Mouse (Mus musculus) liver, embryonic 14.5 days (tissue): ENCODE measurements around the gene H60b. TPM values are rescaled to one million over a fixed set of nuclear protein-coding genes. Genes with fewer than 3 reads are reported as not detected.
"Not testable (repeated sequence)": the region's sequence is repeated elsewhere in the genome, so short reads cannot be mapped to it uniquely, and the experiment has no call there.

Experiments
- ATAC-seq: fragments of 200-750 bp; cut with Nextera tagmentation; 2 replicates; pipeline ENCODE4 v1.8.0; 2017; ENCODE audit warnings: moderate number of reproducible peaks, mild to moderate bottlenecking, moderate library complexity; ENCODE audit not compliant: insufficient read depth
- DNase-seq, 3 experiments: peaks; one replicate each; pipeline ENCODE4 v3.0.0-alpha.2; 2012 to 2013; ENCODE audit warnings: low read depth in 3 of 3, low spot score in 3 of 3
- H3K27ac ChIP-seq: fragments of 300-500 bp; sonication (generic); 2 replicates; pipeline ENCODE4 v1.5.1; 2014; ENCODE audit warnings: moderate library complexity, mild to moderate bottlenecking, control low read depth, inconsistent platforms
- H3K27me3 ChIP-seq: fragments of 300-500 bp; sonication (generic); 2 replicates; pipeline ENCODE4 v1.6.1; 2014; ENCODE audit warnings: mild to moderate bottlenecking, low read length, moderate library complexity; ENCODE audit not compliant: control insufficient read depth, insufficient read depth
- H3K36me3 ChIP-seq: fragments of 300-500 bp; sonication (generic); replicated peaks from 2 replicates; pipeline ENCODE4 v1.6.1; 2014; ENCODE audit warnings: low read depth; ENCODE audit not compliant: control insufficient read depth, insufficient read depth
- H3K4me1 ChIP-seq, 2 experiments: fragments of 200-500 bp in 1 of 2; fragments of 300-500 bp in 1 of 2; sonication (generic) in 1 of 2; replicated peaks; 2 replicates each; pipeline ENCODE4 v1.6.1; 2012 to 2014; ENCODE audit warnings: antibody characterized with exemption in 1 of 2, inconsistent platforms in 1 of 2, low read length in 1 of 2; ENCODE audit not compliant: control insufficient read depth in 2 of 2, insufficient read depth in 2 of 2
- H3K4me2 ChIP-seq: fragments of 300-500 bp; sonication (generic); 2 replicates; pipeline ENCODE4 v1.6.1; 2014; ENCODE audit warnings: low read depth, mild to moderate bottlenecking, control low read depth, moderate library complexity
- H3K4me3 ChIP-seq, 2 experiments: fragments of 200-500 bp in 1 of 2; fragments of 300-500 bp in 1 of 2; sonication (generic) in 1 of 2; 2 replicates each; pipeline ENCODE4 v1.5.1; 2012 to 2014; ENCODE audit warnings: low read depth in 2 of 2, low read length in 2 of 2, mild to moderate bottlenecking in 2 of 2, control low read depth in 1 of 2, inconsistent platforms in 1 of 2, moderate library complexity in 1 of 2; ENCODE audit not compliant: insufficient read depth in 1 of 2
- H3K9ac ChIP-seq: fragments of 300-500 bp; sonication (generic); replicated peaks from 2 replicates; pipeline ENCODE4 v1.6.1; 2014; ENCODE audit warnings: mild to moderate bottlenecking, control low read depth, moderate library complexity
- H3K9me3 ChIP-seq: fragments of 300-500 bp; sonication (generic); 2 replicates; pipeline ENCODE4 v1.6.1; 2016; ENCODE audit warnings: low read length, mixed read lengths; ENCODE audit not compliant: control insufficient read depth
- CTCF ChIP-seq: IDR thresholded peaks from 2 replicates; pipeline ENCODE4 v1.5.1; 2016; ENCODE audit warnings: antibody characterized with exemption, low read depth, control low read depth
- EP300 ChIP-seq: IDR thresholded peaks from 2 replicates; pipeline ENCODE4 v1.6.1; 2016; ENCODE audit warnings: antibody characterized with exemption, low read depth
- WGBS: fragments of 180-500 bp; shearing (Covaris S2); extraction: QIAGEN DNeasy Blood & Tissue Kit; methylation state at CpG from one replicate; pipeline ENCODE4 v1.1.7; 2014; ENCODE audit not compliant: insufficient replicate concordance; 5-methylcytosine and 5-hydroxymethylcytosine counted together
- polyA plus RNA-seq, 2 experiments: library from polyadenylated mRNA; depleted of rRNA in 1 of 2; stranded (reverse) in 1 of 2; unstranded in 1 of 2; fragments of >200 nt; fragmentation: Nextera tagmentation in 1 of 2; extraction: Ambion mirVana in 1 of 2; gene quantifications; 2 replicates each; pipeline versions ENCODE4 v1.2.1 to v1.2.3; 2012 to 2014

Gene H60b
- polyA plus RNA-seq, 2 experiments = 0.10 TPM; not detected in 1

DNA sequence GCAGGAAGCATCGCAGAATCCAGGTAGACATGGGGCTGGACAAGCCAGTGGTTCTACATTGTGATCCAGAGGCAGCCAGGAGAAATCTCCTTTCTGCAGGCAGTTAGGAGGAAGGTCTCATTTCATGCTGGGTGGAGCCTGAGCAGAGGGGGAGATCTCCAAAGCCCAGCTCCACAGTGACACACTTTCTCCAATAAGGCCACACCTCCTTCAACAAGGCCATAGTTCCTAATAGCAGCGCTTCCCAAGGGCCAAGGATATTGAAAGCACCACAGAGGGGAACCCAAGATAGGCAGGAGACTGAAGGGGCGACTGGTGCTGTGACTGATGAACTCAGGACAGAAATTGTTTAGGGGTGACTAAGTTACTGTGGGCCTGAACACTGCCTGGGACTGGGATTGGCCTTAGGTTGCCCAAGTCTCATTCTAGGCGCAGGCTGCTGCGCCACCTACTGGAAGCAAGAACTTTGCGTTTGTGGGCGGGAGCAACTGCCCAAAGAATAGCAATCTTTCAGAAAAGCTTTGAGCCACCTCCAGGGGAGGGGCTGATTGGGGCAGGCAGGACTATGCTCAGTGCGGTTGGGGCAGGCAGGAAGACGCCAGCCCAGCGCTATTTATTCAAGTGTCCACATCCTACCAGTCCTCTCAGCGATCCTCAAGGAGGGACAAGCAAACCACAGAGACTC lies 53.8 kb downstream of the H60b start:
- not testable (repeated sequence) for H3K4me1 ChIP-seq, ATAC-seq, H3K4me3 ChIP-seq, H3K36me3 ChIP-seq, DNase-seq, H3K27ac ChIP-seq, H3K4me2 ChIP-seq, H3K9me3 ChIP-seq, H3K27me3 ChIP-seq, H3K9ac ChIP-seq
- peak; percentile 61 for TF ChIP-seq CTCF
- WGBS = 0% methylated on average over 7 of the region's 11 CpGs

DNA sequence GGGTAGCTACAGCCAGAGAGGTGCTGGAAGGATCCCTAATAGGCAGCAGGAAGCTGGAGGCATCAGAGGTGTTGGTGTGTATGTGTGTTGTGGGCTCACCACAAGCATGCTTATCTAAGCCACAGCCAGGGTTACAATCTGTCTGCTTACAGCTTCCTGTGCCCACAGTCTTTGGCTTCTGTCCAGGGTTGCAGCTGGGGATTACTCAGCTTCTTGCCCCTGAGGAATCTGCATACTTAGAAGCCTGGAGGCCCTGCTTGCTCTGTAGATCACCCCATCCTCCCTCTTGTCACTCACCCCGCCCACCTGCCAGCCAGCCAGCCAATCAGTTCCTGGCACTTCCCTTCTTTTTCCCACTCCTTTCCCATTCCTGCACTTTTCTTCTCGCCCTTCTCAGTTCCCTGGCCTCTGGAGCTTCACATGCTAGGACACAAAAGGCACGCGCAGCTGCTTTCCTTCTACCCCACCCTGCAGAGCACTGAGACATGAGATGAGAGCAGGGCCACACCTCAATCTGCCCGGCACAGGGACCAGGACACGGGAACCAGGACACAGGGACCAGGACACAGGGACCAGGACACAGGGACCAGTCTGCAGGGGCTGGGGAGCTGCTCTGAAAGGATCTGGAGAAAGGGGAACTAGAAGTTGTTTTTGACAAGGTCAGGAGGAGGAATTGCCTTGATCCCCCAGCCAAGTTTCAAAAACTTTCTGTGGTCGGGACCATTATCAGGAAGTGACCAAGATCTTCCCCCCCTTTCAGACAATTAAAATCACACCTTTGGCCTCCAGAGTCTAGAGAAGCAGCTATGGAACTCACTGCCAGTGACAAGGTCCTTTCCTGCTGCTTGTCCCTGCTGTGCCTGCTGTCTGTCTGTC lies 65.3 kb downstream of the H60b start:
- not testable (repeated sequence) for H3K27me3 ChIP-seq, H3K9me3 ChIP-seq, DNase-seq, H3K9ac ChIP-seq, H3K36me3 ChIP-seq, H3K4me1 ChIP-seq, H3K27ac ChIP-seq, H3K4me3 ChIP-seq, H3K4me2 ChIP-seq, ATAC-seq
- 20% methylated on average over 1 of the region's 7 CpGs for WGBS

DNA sequence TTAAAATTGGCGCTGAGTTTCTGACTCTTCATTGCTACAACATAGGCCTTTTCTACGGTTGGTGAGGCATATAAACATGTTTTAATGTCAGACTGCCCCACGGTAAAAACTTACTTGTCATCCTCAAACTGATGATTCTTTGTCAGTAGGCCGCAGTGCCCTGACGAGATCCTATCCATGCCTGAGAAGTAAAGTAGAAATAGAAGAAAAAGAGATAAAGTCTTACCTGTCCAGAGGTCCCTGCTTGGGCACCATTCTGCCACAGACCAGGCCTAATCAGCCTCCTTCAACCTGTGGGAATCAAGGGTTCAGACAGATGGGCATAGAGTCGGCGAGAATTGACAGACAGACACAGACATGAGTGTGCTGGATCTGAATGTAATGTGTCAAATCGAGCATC lies 106.7 kb downstream of the H60b start:
- DNase-seq (no peak), ATAC-seq (no peak)
- Histone ChIP-seq H3K27me3 (no peaks in the 10 kb centered on the region), H3K4me2 (no peak overlapping the region), H3K9me3 (no peaks in the 10 kb centered on the region), H3K4me3 (no peak overlapping the region), H3K27ac (no peak overlapping the region), H3K4me1 (no peaks in the 10 kb centered on the region), H3K36me3 (no peaks in the 10 kb centered on the region), H3K9ac (no peak overlapping the region)
- no peak for TF ChIP-seq EP300
- no peak for TF ChIP-seq CTCF
- WGBS = 64% methylated on average over 8 of the region's 8 CpGs

DNA sequence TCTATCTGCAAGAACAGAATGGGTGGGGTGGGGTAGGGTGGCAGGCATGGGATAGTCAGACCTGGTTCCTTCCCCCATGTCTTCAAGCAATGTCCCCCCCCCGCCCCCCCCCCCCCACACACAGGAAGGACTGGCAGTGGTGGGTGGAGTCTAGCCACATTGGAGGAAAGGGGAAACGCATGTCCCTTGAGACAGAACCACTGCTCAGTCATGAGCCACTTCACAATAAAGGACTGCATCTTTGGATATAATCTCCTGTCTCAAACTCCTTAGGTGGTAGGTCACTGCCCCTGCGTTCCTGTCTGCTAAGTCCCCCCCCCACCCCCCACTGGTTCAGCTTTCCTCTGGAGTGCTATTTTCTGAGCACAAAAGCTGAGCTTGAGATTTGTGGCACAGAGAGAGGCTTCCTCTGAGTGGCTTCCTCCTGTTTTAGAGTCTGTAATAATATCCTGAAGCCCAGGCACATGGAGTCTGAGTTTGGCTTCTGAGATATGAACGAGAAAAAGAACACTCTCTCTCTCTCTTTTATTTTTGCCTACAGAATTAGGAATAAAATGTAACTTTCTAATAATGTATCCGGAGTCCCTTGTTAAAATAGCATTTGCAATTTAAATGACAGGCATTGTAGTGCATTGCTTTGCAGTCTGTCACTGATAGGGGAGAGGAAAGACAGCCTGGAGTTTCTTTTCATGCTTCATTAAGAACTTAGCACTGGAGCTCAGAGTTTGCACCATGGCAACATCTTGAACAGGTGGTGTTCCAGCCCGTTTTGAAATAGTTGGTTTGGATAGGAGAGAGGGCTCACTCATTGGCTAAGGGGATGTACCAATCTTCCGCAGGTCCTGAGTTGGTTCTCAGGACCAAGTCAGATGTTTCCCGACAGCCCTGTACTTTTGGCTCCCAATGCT lies 112.7 kb downstream of the H60b start:
- H3K4me1 ChIP-seq, H3K9me3 ChIP-seq, H3K4me3 ChIP-seq, H3K27ac ChIP-seq, H3K27me3 ChIP-seq, H3K36me3 ChIP-seq, ATAC-seq, H3K4me2 ChIP-seq, H3K9ac ChIP-seq, DNase-seq: not testable (repeated sequence)
- 35% methylated on average over 6 of the region's 8 CpGs for WGBS

DNA sequence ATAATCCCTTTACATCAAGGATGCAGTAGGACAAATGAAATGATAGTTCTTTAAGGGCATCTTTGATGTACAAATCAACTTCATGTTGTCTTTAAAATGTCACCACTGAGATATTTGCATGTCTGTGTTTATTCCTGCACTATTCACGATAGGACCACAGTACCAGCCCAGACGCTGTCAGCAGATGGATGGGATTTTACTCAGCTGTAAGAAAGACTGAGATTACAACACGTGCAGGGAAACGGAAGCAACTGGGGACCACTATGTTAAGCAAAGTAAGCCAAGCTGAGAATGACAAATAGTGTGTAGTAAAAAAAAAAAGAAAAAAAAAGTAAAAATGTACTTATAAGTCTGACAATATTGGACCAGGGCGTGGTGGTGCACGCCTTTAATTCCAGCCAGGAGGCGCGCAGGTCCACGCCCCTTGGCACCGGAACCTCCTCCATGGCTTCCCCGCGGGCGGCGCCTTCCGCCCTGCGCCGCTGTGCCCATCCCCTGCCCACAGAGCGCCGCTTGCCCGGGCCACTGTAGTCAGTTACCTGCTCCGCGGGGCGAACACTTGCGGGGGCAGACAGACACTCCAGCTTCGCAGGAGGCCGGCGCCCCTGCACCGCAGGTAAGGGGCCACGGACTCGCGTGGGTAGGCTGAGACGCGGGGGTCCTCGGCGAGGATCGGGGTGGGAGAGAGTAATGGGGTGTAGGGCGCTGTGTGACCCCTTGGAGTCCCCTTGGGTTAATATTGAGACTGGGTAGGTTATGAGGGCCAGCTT lies 114.7 kb downstream of the H60b start:
- not testable (repeated sequence) for H3K9ac ChIP-seq, H3K27me3 ChIP-seq, H3K4me1 ChIP-seq, H3K27ac ChIP-seq, H3K9me3 ChIP-seq, H3K36me3 ChIP-seq, H3K4me3 ChIP-seq, DNase-seq, ATAC-seq
- 5% methylated on average over 37 of the region's 37 CpGs for WGBS
- H3K4me2 ChIP-seq = peak overlapping the region; percentile 45
